Mouse (Mus musculus): ENCODE measurements around the gene Enkd1. TPM values are rescaled to one million over a fixed set of nuclear protein-coding genes. Genes with fewer than 3 reads are reported as not detected.

The Enkd1 gene
- polyA plus RNA-seq, 1 experiment from 2014 or later, result 34.9 TPM

Other genes starting within 250 kb of the Enkd1 start
- gene Tppp3, start 236.7 kb downstream of the Enkd1 start, polyA plus RNA-seq (2016; fragmentation: Nextera tagmentation; extraction: Ambion mirVana), result 25.3 and 28.9 TPM in 2 replicates
- 34.8 and 36.9 TPM in 2 replicates for gene Zdhhc1, start 211.3 kb downstream of the Enkd1 start, polyA plus RNA-seq (2016; fragmentation: Nextera tagmentation; extraction: Ambion mirVana)
- gene Hsd11b2, start 189.5 kb downstream of the Enkd1 start, polyA plus RNA-seq (2016; fragmentation: Nextera tagmentation; extraction: Ambion mirVana), result 28.2 and 30.6 TPM in 2 replicates
- 60.5 and 61.5 TPM in 2 replicates for gene Atp6v0d1, start 142.2 kb downstream of the Enkd1 start, polyA plus RNA-seq (2016; fragmentation: Nextera tagmentation; extraction: Ambion mirVana)
- 11.3 and 16.8 TPM in 2 replicates for gene Ripor1, start 103.0 kb downstream of the Enkd1 start, polyA plus RNA-seq (2016; fragmentation: Nextera tagmentation; extraction: Ambion mirVana)
- gene Ctcf, start 71.6 kb downstream of the Enkd1 start, polyA plus RNA-seq (2016; fragmentation: Nextera tagmentation; extraction: Ambion mirVana), result 149 and 160 TPM in 2 replicates
- gene Agrp, start 70.8 kb downstream of the Enkd1 start, polyA plus RNA-seq (2016; fragmentation: Nextera tagmentation; extraction: Ambion mirVana), result 0.97 and 1.4 TPM in 2 replicates
- 0.58 and 0.59 TPM in 2 replicates for gene Carmil2, start 21.9 kb downstream of the Enkd1 start, polyA plus RNA-seq (2016; fragmentation: Nextera tagmentation; extraction: Ambion mirVana)
- gene Acd, start 7.1 kb downstream of the Enkd1 start, polyA plus RNA-seq (2016; fragmentation: Nextera tagmentation; extraction: Ambion mirVana), result 75.3 and 76.7 TPM in 2 replicates
- 14.6 and 16.1 TPM in 2 replicates for gene Pard6a, start 7.1 kb downstream of the Enkd1 start, polyA plus RNA-seq (2016; fragmentation: Nextera tagmentation; extraction: Ambion mirVana)
- 0.25 TPM in 1 of 2 replicates, not detected in the other for gene 4933405L10Rik, start 555 bp downstream of the Enkd1 start, polyA plus RNA-seq (2016; fragmentation: Nextera tagmentation; extraction: Ambion mirVana)
- gene Gfod2, start 50.5 kb upstream of the Enkd1 start, polyA plus RNA-seq (2016; fragmentation: Nextera tagmentation; extraction: Ambion mirVana), result 29.0 and 30.2 TPM in 2 replicates
- 14.9 and 17.2 TPM in 2 replicates for gene Ranbp10, start 119.1 kb upstream of the Enkd1 start, polyA plus RNA-seq (2016; fragmentation: Nextera tagmentation; extraction: Ambion mirVana)
- 0.17 and 0.56 TPM in 2 replicates for gene Tsnaxip1, start 119.5 kb upstream of the Enkd1 start, polyA plus RNA-seq (2016; fragmentation: Nextera tagmentation; extraction: Ambion mirVana)
- 55.3 and 59.2 TPM in 2 replicates for gene Cenpt, start 145.1 kb upstream of the Enkd1 start, polyA plus RNA-seq (2016; fragmentation: Nextera tagmentation; extraction: Ambion mirVana)
- gene Thap11, start 146.9 kb upstream of the Enkd1 start, polyA plus RNA-seq (2016; fragmentation: Nextera tagmentation; extraction: Ambion mirVana), result 85.6 and 96.3 TPM in 2 replicates
- gene Nutf2, start 152.4 kb upstream of the Enkd1 start, polyA plus RNA-seq (2016; fragmentation: Nextera tagmentation; extraction: Ambion mirVana), result 253 and 266 TPM in 2 replicates
- 72.0 and 75.7 TPM in 2 replicates for gene Edc4, start 172.7 kb upstream of the Enkd1 start, polyA plus RNA-seq (2016; fragmentation: Nextera tagmentation; extraction: Ambion mirVana)
- gene Nrn1l, start 185.4 kb upstream of the Enkd1 start, polyA plus RNA-seq (2016; fragmentation: Nextera tagmentation; extraction: Ambion mirVana), result 0.38 and 0.77 TPM in 2 replicates
- gene Pskh1, start 192.2 kb upstream of the Enkd1 start, polyA plus RNA-seq (2016; fragmentation: Nextera tagmentation; extraction: Ambion mirVana), result 43.0 and 48.2 TPM in 2 replicates
- 1.3 and 1.6 TPM in 2 replicates for gene Ctrl, start 225.7 kb upstream of the Enkd1 start, polyA plus RNA-seq (2016; fragmentation: Nextera tagmentation; extraction: Ambion mirVana)
- gene Psmb10, start 230.2 kb upstream of the Enkd1 start, polyA plus RNA-seq (2016; fragmentation: Nextera tagmentation; extraction: Ambion mirVana), result 24.1 and 26.9 TPM in 2 replicates
- 2.2 and 2.3 TPM in 2 replicates for gene Lcat, start 235.2 kb upstream of the Enkd1 start, polyA plus RNA-seq (2016; fragmentation: Nextera tagmentation; extraction: Ambion mirVana)

Measured in limb, embryonic 12.5 days (tissue).